Mouse (Mus musculus): Measurements from ENCODE around the gene Rabep2.

DNA sequence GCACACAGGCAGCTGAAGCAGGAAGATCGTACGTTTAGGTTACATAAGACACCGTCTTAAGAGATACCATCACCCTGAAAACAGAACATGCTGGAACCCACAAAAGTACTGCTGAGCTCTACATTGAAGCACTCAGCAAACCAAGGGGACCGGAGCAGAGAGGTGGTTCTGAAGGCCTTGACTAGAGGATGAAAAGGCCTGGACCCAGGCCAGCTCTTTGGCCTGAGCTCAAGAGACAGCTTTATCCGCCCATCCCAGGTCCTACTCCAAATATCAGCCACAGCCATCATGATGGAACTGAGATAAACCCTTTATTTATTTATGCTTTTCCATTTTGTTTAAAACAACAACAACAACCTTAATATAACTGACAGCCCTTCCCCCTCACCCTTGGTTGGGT, 38.1 kb downstream of the Rabep2 start:
- TF ChIP-seq CTCF (IDR thresholded peaks at IDR 0.05; ENCODE audit: extremely low read depth, insufficient read depth, low read length): no peak
- no peak for TF ChIP-seq POLR2A (IDR thresholded peaks at IDR 0.05; ENCODE audit: extremely low read depth, insufficient read depth, low read length)

Data from cortical plate, adult 2 months (tissue).